Mouse (Mus musculus) mouse trophoblast stem cell (cell line): ENCODE measurements around the gene Mctp1.
"Not testable (repeated sequence)": the region's sequence is repeated elsewhere in the genome, so short reads cannot be mapped to it uniquely, and the experiment has no call there.

ENCODE experiments used
- in situ Hi-C, 2 experiments: fragments of 300-500 bp; cut with MseI, MboI; formaldehyde crosslinking; loops; 2 replicates in 1 of 2; 3 replicates in 1 of 2; pipeline ENCODE4 v1.15.1; 2025

Mctp1 gene

GRCm38 (mm10) chr13:76383972-76384663 lies at the start of gene Mctp1:
Mctp1 (plus strand) TSS chr13:76384535.
- in situ Hi-C loops: no loop called here

DNA sequence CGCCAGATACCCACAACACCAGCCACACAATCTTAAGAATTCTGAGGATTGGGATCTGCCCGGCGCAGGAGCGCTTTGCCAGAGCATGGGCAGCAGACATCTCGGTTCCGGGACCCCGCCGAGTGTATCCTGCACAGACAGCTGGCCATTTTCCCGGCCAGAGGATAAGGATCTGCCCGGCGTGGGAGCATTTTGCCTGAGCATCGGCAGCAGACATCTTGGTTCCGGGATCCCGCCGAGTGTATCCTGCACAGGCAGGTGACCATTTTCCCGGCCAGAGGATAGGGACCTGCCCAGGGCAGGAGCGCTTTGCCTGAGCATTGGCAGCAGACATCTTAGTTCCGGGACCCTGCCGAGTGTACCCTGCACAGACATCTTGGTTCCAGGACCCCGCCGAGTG lies 38.4 kb upstream of the Mctp1 start:
- in situ Hi-C loops: not testable (repeated sequence)

DNA sequence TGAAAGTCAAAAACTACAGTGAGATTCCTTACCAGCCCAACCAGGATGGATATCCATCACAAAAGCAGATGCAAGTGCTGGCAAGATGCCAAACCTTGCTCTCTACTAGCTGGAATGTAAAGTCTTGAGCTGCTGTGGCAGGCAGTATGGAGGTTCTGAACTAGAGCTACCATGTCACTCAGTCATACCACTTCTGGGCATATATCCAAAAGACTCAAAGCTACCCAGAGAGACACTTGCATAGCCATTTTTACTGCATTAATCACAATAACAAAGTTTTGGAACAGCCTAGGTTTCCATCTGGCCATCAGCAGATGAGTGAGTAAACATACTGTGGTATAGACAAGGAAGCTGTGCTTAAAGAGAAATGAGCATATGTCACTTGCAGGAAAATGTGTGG lies 25.6 kb upstream of the Mctp1 start:
- in situ Hi-C loops: no loop called here

DNA sequence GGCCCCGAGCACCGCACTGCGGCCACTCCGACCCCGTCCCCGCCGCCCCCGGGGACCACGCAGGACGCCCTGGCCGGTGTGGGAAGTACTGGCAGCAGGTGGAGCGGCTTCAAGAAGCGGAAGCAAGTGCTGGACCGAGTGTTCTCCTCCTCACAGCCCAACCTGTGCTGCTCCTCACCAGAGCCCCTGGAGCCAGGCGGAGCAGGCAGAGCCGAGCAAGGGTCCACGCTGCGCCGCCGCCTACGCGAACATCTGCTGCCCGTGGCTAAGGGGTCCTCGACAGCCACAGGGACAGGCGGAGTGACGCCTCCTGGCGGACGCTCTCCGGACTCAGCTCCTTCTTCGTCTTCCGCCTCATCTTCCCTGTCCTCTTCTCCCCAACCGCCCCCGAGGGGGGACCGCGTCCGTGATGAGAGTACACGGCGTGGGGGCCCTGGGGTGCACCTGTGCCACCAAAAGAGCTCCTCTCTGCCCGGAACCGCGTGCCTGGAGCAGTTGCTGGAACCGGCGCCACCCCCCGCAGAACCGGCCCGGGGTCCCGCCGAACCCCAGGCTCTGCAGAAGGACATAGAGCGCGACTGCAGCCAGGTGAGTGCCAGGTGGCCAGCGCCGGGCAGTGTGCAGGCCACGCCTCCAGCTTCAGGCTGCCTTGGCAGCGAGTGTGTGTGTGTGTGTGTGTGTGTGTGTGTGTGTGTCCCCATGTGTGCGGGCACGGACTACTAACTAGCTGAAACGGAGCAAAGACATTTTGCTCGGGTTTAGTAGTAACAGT lies 515 bp downstream of the Mctp1 start:
- in situ Hi-C loops: no loop called here

DNA sequence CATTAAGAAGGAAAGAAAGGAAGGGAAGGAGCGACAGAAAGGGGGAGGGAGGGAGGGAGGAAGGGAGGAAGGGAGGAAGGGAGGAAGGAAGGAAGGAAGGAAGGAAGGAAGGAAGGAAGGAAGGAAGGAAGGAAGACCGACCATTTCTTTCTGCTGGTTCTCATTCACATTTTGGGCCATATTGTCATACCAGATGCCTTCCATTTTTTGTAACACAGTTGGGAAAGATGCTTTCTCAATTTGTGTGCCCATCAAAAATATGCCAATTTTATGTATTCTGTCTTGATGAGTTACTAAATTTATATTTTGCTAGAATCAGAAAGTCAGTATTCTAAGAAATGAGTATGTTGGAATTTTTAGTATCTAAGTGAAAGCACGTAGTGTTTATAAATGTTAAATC lies 4.3 kb downstream of the Mctp1 start:
- in situ Hi-C loops: no loop called here

DNA sequence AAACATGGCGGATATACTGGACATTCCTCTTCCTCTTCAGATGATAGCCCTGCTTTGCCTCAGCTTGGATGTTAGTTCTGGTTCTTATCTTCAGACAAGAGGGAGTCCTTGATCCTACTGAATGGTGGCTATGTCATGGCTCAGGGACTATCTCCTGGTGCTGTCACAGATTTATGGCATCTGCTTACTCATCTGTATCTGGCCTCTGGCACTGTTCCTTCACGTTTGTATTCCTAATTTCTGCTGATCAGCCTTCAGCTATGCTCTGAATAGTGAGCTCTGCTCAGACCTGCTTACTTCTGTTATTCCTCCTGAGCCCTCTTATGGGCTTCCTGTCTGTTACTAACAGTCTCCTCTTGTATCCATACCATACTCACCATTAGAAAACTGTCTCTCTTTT lies 7.6 kb downstream of the Mctp1 start:
- in situ Hi-C loops: no loop called here

- in situ Hi-C loops: no loop called here
These were observed 8.8 kb downstream of the Mctp1 start for GRCm38 (mm10) chr13:76393106-76393505.

DNA sequence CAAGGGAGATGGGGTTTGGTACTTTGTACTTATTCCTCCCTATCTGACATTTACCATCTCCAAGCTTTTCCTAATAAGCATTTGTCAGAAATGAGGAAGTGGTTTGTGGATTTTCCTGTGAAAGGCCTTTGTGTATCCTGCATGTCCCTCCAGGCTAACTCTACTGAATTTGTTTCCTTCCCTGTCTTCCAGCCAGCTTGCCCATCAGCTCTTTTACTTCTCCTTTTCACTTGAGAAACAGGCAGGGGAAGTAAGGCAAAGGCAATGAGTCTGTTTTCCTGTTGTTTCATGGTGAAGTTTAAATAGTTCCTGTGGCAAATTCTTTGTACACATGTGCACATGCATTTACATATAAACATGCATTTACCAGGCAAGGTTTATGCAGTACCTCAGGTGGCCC lies 11.6 kb downstream of the Mctp1 start:
- in situ Hi-C loops: no loop called here

GRCm38 (mm10) chr13:76409296-76409695 lies 25.0 kb downstream of the Mctp1 start:
- in situ Hi-C loops: no loop called here

DNA sequence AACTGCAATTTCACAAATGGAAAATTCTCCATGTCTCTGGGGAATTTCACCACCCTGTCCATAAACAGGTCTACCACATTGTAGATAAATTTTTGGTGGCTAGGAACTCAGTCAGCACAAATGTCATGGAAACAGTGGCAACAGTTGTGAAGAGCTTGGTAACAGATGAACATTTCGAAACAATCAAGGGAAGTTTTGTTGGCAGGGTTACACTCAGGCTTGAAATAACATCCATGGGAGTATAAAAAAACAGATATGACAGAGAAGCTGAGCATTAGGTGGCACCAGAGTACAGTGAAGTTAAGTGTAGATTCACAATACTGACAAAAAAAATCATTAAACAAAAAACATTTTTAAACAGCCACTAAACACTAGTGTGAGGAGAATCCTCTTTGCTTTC lies 26.3 kb downstream of the Mctp1 start:
- in situ Hi-C loops: loop anchor here in 1 of 2 experiments (10.0 kb wide), 1 partner anchor 274 kb away; no protein-coding TSS in a partner anchor

DNA sequence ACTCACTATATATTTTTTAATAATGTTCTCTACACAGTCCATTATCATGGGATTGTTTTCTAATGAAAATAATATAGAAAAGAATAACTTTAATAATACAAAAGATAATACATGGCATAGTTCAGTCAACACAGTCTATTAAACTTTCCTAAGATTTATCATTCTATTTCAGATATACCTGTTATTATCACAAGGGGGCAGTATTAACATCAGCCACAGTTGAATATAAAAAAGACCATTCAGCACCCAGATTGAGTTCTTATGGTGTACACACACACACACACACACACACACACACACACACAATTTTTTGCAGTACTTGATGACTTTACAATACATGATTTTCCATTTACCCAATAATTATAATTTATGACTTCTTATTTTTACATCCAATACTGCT lies 31.0 kb downstream of the Mctp1 start:
- in situ Hi-C loops: loop anchor here (5.0 to 10.0 kb wide), 2 partner anchors 267 to 269 kb away; no protein-coding TSS in a partner anchor

GRCm38 (mm10) chr13:76420111-76420510 lies 35.8 kb downstream of the Mctp1 start:
- in situ Hi-C loops: no loop called here

GRCm38 (mm10) chr13:76421075-76421474 lies 36.7 kb downstream of the Mctp1 start:
- in situ Hi-C loops: no loop called here

DNA sequence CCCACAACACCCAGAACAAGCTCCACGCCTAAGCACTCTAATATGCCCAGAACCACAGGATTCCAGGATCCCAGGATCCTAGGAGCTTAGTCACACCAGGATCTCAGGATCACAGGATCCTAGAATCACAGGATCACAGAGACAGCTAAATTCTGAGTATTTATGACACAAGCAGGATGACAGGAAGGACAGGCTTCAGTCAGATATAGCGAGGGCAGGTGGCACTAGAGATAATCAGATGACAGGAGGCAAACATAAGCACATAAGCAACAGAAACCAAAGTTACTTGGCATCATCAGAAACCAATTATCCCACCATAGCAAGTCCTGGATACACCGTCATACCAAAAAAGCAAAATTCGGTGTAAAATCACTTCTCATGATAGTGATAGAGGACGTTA lies 37.8 kb downstream of the Mctp1 start:
- in situ Hi-C loops: no loop called here

- in situ Hi-C loops: no loop called here
These were observed 45.1 kb downstream of the Mctp1 start for GRCm38 (mm10) chr13:76429456-76429855.

DNA sequence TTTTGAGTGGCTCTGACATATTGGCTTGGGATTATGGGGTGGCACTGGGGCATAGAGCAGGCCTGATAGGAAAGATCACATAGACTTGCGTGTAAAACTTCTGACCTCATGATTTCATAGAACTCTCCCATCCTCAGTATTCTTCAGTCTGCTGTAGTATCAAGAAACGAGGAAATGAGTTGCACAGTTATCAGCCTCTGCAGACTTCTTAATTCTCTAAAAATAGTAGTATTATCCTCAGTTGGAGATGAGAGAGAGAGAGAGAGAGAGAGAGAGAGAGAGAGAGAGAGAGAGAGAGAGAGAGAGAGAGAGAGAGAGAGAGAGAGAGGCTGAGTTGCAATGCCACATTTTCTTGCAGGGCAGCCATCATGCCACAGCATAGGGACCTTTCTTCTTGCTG lies 45.6 kb downstream of the Mctp1 start:
- in situ Hi-C loops: no loop called here

DNA sequence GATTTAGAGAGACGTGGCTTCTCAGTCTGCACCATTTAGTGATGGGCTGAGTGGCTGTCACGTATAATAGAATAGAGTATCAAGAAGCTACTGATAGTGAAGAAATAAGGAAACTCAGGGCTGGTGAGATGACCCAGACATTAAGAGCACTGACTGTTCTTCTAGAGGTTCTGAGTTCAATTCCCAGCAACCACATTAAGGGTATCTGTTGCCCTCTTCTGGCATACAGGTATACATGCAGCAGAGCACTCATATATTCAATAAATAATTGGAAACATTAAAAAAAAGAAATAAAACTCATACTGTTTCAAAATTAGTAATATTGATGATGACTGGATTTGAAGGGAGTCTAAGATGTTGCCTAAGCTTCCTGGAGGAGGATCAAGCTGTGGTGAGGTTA lies 47.6 kb downstream of the Mctp1 start:
- in situ Hi-C loops: no loop called here

- in situ Hi-C loops: no loop called here
These were observed 49.1 kb downstream of the Mctp1 start for GRCm38 (mm10) chr13:76433438-76433837.

- in situ Hi-C loops: no loop called here
These were observed 52.1 kb downstream of the Mctp1 start for GRCm38 (mm10) chr13:76436426-76436825.

GRCm38 (mm10) chr13:76438765-76439164 lies 54.4 kb downstream of the Mctp1 start:
- in situ Hi-C loops: no loop called here

DNA sequence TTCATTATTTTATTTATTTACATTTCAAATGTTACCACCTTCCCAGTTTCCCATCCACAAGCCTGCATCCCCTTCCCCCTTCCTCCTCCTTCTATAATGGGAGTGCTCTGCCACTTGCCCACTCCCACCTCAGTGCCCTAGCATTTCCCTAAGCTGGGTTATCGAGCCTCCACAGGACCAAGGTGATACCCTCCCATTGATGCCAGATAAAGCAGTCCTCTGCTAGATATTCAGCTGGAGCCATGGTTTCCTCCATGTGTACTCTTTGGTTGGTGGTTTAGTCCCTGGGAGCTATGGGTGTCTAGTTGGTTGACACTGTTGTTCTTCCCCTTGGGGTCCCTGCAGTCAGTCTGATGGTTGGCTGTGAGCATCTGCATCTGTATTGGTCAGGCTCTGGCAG lies 61.7 kb downstream of the Mctp1 start:
- in situ Hi-C loops: no loop called here

GRCm38 (mm10) chr13:76447528-76447927 lies 63.2 kb downstream of the Mctp1 start:
- in situ Hi-C loops: no loop called here

DNA sequence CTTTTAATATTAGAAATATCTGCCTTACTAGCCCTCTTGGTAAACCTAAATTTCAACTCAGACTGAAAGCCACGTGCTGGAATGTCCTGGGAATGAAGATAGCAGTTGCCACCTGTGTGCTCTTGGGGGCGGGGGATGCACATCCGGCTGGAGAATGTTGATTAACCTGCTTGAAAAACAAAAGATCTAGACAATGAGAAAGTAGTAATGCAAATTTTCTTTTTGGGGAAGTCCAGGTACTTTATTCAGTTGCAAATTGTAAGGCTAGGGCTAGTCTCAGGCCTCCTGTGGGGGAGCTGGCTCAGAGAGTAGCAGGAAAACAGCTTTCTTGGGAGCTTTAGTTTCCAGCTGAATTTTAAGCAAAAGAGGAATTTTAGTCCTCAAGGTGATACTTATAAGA lies 67.2 kb downstream of the Mctp1 start:
- in situ Hi-C loops: not testable (repeated sequence)
